Mouse (Mus musculus) liver, postnatal 0 days (tissue): ENCODE measurements around the gene Smim13.

ENCODE experiments used
- CTCF ChIP-seq: sonication (generic); IDR thresholded peaks from 2 replicates; pipeline ENCODE4 v1.5.1; 2016; ENCODE audit warnings: antibody characterized with exemption, low read depth
- EP300 ChIP-seq: IDR thresholded peaks from 2 replicates; pipeline ENCODE4 v1.6.1; 2016; ENCODE audit warnings: antibody characterized with exemption, low read depth, mild to moderate bottlenecking

DNA sequence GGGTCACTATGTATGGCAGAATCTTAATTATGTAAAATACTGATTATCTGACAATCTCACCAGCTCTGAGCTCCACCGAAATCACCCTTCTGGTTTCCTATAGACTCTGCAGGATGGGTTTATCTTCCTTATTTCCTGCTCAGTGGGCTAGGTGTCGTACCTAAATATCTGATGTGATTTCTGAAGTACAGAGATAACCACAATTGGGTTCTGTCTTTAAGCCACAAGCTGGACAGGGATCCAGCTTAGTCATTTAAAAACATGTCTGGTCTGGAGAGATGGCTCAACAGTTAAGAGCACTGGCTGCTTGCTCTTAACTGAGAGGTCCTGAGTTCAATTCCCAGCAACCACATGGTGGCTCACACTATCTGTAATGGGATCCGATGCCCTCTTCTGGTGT lies 7.3 kb downstream of the Smim13 start:
- TF ChIP-seq CTCF (no peak), EP300 (no peak)
